Mouse (Mus musculus) thymus, postnatal 36 days (tissue): ENCODE results near the gene Lrrc66.
"Not testable (repeated sequence)": the region's sequence is repeated elsewhere in the genome, so short reads cannot be mapped to it uniquely, and the experiment has no call there.

Experiments
- DNase-seq, 2 experiments: peaks; one replicate each; pipeline ENCODE4 v3.0.0; 2022; ENCODE audit warnings: mixed read lengths in 2 of 2

The Lrrc66 gene

DNA sequence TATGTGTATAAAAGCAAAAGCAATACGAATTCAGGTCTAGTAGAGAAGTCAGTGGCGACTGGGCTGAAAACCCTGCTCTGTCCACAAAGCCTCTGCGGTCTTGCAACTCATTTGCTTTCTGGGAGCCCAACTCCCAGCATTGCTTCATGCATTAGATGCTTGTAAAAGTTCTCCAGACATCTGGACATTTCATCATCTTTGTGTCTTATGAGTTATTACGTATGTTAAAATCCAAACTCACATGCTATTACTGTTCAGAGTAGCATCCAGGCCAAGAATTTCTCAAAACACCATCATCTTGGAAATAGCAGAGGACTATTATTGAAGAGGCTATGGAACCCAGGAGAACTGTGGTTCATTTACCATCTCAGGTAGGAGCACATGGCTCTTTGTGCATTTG, 21.3 kb downstream of the Lrrc66 start:
- DNase-seq: no peak

DNA sequence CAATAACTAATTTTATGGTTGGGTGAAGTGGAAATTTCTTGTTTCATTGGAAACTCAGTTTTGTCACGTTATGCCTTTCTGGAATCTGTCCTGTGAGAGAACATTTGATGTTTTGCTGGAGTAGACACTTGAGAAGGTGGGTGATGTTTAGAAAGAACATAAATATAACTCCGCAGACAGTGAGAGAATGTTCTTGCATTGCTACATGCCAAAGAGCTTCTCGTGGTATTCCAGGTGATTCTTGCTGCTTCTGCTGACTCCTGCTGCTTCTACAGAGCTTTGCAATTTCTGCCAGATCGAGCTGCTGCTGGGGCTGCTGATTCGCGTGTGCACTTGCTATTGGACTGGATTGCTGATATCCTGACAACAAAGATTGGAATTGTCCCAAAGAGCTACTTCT, 27.4 kb downstream of the Lrrc66 start:
- DNase-seq: no peak

DNA sequence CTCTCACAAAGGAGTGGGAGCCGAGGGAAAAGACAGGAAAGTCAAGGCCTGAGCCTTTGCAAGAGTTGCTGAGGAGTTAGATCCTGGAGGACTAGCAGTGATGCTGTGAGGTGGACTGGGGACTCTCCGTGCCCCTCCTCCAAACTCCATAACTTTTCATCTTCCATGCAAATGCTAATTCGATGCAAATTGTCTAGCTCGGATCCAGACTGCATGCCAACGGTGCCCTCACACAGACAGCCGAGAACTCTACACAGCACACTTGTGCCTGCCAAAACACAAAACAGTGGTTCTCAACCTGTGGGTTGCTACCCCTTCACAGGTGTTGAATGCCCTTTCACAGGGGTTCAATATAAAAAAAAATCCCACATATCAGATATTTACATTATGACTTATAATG, 27.8 kb downstream of the Lrrc66 start:
- no peak for DNase-seq

DNA sequence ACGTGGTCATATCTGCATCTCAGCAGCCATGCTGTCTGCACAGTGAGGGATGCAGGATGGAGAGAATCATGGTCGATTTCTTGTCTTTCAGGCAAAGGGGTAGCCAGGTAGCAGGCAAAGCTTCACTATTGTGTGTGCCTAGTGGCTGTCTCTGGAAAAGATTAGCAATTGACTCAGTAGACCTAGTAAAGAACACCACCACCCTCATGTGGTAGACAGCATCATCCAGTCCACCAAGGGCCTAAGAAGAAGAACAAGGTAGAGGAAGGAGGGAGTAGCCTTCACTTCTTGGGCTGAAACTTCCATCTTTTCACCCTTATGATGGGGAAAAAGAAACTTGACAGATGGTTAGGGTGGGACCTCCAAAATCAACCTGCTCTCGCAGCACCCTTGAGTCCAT, 29.5 kb downstream of the Lrrc66 start:
- no peak for DNase-seq

DNA sequence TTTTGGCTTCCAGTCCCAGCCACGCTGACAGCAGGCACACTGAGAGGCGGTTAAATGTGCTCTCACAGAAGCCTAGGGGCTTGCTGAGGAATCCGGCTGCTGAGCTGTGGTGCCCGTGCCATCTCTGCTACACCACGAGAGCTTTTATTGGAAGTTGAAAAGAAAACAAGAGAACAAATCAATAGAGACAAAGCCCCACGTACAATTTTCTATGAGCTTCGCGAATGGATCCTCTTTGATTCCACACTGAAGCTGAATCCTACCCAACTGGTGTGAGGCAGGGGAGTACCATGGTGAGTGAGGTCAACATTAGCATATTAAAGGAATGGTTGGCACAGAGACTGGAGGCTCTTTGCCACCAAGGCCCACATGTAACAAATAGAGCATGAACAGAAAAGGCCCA, 31.0 kb downstream of the Lrrc66 start:
- DNase-seq: no peak

DNA sequence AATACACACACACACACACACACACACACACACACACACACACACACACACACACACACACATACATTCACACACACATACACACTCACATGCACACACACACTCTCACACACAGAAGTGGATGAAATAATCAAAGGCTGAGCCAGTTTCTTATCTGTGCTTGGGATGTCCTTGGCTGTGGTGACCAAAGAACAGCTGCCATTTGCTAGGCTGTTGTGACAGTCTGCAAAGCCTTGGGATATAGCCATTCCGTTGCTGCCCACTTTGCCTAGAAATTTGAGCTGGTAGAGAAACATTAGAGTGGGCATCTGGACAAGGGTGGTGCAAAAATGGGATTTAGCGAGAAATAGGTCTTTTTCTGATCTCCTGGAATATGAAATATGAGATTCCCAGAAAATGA, 32.3 kb downstream of the Lrrc66 start:
- DNase-seq: no peak

DNA sequence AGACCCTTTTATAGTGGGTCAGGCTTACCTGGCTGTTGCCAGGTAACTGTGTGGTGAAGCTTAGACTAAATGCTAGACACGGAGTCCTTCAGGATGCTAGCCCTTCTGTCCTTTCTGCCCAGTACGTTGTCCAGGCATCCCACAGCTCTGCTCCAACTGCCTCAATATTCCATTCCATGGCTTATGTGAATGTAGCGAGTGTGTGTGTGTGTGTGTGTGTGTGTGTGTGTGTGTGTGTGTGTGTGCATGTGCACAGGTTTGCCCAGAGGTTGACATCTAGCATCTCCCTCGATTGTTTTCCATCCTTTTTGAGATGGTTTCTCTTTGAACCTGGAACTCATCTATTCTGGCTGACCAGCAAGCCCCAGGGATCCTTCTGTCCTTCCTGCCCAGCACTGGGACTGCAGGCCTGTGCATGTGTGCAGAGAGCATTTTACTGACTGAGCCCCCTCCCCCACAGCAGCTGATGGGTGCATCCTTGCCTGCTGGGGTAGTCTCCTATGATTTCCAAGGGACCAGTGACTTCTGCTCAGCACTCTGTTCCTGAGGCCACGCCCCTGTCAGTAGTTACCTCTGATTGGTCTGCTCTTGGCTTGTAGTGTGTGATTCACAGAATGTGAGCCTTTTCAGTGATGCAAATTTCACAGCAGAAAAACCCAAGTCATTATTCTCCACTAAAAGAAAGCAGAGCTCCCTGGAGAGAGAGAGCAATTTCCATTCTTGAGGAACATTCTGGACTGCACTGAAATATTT, 33.2 kb downstream of the Lrrc66 start:
- no peak for DNase-seq

DNA sequence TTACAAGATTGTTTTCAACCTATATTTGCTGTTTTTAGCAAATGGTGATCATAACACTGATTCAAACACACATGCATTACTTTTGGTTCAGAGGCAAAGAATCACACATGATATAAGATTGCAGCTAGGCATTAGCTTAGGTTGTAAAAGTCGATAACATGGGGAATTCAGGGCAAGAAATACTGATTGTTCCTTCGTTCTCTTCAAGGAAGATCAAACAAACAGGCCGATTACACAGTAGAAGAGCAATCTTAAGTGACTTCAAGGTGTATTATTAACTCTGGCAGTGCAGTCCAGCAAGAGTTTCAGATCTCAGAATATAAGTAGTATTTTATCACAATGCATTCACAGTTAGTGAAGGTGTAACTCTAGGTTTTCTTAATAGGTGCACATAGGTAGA, 45.2 kb downstream of the Lrrc66 start:
- DNase-seq: no peak

DNA sequence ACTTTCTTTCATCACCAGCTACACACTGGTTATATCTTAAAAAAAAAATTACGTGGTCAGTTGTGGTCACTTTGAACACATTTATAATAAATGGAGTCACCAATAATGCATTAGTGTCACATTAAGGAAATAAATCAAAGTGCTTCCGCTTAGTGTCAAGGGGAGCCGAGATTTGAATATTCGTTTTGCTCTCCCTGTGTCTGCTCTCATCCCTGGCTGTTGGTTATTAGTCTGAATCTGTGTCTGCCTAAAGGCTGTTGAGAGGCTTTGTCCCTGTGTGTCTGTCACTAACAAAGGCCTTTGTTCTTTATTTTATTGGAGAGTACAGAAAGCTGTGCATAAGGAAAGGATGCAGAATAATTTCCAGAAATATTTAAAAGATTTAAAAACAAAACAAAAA, 45.7 kb downstream of the Lrrc66 start:
- no peak for DNase-seq

DNA sequence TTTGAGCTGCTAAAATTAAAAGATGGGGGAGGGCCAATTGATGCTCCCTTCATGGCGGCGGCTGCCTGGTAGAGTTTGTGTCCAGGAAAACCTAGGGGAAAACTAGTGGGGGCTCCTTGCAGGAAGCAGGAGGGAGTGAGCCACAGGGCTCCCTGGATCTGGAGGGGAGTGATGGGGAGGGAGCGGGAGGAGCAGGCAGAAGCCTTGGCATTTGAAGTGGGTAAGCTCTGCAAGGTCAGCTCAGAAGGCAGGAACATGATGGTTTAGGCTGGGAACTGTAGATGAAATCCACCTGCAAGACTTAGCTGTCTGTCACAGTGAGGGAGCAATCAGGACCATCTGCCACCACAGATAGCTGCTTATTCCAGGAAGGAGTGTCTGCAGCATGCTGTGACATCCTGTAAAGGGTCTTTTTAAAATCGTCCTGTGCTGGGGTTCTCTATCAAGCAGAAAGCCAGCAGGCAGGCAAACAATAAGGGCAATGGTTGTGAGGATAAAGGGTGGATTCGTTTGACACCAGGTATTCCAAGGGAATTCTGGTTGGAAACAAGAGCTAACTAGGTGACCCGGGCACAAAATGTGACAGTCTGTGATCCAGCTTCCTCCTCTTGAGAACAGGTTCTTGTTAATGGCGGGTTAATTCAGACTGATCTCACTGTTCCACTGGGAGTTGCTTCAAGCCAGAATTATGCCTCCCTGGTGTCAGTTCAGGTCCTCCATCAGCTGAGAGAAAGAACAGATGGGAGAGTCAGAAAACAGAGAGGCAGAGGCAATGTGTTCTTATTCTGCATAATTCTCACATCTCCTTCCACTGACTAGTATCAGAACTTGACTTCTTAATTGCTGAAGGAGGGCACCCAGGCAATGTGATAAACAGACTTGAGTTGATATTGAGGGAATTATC, 46.9 kb downstream of the Lrrc66 start:
- DNase-seq: no peak

DNA sequence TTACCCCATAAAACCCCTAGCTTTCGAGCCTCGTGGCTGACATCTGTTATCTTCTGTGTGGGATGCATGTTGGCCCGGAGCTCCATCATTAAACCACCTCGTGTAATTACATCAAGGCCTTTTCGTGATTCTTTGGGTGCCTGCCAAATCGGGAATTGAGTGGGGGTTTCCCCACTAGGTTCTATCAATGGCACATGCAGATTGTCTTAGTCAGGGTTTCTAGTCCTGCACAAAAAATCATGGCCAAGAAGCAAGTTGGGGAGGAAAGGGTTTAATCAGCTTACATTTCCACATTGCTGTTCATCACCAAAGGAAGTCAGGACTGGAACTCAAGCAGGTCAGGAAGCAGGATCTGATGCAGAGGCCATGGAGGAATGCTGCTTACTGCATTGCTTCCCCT, 48.3 kb downstream of the Lrrc66 start:
- not testable (repeated sequence) for DNase-seq

DNA sequence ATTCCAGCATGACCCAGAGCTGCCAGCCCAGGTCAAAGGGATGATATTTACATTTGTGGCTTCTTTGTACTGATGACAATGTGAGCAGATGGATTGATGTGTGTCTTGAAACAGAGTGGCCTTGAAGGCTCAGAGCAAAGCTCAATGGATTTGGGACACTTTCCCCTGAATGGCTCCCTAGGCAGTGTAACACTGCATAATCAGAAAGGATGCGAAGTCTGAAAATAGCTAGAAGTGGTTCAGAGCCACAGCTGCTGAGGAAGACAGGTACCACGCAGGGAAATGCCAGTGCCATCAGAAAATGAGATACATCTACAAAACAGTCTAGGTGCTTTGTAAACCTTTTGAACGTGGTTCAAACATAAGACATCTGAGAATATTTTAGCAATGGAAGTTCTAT, 54.2 kb downstream of the Lrrc66 start:
- DNase-seq: no peak

DNA sequence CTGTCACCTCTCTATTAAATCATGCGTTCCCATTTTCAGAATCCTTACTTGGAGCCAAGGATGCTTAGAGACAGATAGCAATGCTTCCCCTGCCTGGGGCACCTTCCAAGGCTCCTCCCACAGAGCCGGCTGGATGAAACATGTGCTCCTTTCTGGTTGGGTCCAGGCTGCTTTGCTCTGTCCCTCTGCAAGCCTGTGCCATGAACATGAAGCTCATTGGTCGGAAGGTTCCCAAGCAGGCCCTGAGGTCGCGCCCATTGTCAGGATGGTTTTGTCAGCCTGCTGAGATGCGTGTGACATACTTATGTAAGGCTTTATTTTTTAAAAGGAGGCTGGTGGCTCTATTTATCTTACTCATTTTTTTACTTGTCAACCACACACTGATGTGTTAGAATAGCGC, 55.6 kb downstream of the Lrrc66 start:
- no peak for DNase-seq

DNA sequence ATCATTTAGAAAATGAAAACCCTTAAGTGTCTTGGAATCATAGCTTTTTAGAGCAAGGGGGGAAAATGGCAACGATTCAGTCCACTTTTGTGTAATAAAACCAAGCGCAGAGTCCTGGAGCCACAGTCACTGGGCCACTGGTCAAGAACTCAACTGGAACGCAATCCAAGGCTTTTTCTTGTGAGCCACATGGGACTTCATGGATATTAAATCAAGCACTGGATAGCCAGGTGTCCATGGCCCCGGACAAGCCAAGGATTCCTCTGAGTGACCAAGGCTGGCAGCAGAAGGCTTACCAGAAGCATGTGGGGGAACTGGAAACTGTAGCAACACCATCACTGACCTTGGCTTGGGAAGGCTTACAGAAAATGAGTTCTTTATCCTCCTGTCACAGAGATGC, 57.7 kb downstream of the Lrrc66 start:
- DNase-seq: no peak

DNA sequence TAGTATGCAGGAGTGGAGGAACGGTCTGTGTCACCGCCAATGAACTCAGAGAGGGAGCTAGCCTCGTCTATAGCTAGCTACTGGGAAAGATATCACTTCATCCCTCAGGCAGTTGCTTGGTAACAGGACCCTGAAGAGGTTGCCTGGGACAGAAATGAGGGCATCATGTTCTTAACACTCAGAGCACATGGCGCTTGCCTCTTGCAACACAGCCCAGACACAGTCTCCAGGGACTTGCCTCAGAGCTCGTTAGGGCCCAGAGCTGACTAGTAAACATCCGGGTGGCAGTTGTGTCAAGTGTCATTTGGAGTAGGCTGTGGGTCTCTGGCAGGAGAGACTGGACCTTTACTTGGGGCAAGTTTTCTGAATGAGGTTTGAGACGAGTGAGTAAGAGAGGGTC, 58.5 kb downstream of the Lrrc66 start:
- no peak for DNase-seq

DNA sequence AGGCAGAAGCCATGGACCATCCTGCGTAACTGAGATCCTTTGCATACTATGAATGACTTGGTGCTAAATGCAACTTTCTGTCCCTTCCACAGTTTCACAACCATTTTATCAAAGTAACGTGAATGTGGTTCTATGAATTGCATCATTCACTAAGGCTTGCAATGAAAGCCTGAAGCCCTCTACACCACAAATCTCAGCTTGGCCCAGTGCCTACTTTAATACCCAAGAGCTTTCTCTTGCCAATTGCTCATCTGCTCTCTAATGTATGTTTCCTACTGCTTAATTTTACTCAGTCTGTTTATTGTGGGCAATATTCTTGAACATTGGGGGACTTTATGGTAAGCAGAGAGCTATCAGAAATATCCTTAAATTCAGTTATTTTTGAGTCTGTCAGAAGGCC, 59.5 kb downstream of the Lrrc66 start:
- DNase-seq: no peak

DNA sequence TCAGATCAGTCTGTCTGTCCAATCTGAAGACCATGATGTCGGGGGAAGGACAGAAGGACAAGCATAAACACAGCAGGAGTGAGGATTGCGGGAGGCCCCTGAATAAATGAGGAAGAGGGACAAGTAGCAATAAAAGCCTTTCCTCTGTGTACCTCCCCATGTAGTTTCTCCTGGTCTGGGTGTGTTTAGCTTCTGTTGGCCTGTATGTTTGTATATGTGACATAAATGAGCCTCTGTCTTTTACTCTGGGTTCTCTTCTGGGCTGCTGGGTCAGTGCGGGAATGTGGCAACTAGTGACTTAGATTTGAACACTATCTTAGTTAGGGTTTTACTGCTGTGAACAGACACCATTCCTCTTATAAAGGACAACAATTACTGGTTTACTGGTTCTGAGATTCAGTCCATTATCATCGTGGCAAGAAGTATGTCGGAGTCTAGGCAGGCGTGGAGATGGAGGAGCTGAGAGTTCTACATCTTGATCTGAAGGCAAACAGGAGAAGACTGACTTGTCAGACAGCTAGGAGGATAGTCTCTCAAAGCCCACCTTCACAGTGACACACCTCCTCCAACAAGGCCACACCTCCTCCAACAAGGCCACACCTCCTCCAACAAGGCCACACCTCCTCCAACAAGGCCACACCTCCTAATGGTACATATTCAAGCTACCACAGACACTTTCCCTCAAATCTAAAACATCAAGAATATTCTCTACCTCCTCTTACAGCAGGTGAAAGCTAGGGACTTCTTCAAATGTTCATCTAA, 60.8 kb downstream of the Lrrc66 start:
- no peak for DNase-seq

DNA sequence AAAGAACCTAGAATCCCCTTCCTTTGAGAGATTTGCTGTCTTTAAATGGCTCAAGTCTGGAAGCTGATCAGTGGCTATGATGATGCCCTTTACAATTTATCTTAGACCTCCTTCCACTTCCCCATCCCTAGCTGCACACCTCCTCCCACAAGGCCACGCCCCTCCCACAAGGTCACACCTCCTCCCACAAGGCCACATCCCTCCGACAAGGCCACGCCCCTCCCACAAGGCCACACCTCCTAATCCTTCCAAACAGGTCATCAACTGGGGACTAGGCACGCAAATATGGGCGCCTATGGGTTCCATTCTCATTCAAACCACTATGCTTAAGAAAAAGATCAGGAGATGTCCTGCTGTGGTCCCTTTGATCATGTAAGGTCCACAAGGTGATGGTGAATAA, 63.1 kb downstream of the Lrrc66 start:
- peak in 1 of 2 experiments; percentile 14 for DNase-seq

DNA sequence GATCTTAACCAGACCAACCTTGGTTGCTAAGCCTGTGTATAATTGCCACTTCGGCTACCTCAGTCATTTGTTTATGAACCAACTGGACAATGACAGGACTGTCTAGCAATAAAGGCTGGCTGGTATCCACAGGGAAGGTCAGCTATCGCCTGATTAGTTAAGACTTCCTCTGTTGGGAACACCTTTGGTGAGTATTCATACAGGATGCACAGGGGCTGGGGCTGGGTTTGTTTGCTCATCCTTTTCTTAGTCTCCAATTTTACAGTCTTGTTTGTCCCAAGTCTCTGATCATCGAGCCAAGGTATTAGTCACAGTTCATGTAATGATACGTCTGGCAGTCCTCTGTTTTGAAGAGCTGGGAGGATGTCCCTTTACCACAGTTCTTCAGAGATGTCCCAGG, 65.4 kb downstream of the Lrrc66 start:
- DNase-seq: no peak

DNA sequence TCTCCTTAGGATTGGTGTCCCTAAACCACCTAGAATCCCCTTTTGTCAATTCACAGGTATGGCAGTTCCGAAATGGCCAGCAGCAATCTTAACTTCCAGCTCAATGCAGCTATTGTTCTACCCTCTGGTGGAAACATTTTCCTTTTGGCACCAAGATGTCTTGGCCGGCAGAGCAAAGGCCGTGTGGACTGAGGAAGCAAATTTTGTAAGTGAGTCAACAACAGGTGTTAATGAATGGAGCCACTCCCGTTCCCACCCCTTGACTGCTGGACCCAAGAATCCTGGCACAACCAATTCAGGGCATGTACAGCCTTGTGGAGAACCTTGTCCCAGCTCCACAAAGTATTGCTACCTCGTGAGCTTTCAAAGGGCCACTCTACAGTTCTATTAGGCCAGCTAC, 66.2 kb downstream of the Lrrc66 start:
- no peak for DNase-seq

DNA sequence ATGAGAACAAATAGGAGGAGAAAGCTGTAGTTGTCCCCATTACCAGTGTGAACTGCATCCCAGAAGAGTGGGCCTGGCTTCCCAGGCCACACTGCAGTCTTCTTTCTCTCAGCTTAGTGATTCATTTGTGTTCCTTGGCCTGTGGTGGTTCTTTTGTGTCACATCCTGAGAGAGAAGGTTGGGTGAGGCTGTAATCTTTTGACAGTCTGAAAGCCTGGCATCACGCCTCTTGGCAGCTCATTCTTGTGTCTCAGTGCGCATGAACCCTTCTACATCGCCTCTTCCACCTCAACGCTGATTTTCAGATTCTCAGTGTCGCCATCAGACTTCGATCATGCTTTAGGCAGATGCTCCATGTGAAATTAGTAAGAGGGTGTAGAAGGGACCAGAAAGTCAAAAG, 68.3 kb downstream of the Lrrc66 start:
- DNase-seq: no peak

DNA sequence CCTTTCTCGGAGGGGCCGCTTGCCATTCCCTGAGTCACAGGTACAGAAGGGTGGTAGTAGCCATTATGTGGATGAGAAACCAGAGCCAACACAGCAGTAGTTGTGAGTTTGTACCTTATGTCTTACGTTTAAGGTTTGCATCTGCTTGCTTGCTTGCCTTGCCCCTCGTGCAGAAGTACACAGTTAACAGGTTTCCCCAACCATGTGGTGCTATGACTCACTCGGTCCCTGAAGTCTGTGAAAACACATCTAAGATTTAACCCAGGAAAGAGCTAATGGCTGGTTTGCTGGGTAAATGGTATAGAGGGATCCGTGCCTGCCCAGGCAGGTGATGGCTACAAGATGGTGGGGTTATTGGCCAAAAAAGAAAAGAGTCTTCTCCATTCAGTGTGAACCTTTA, 73.6 kb downstream of the Lrrc66 start:
- DNase-seq: no peak

DNA sequence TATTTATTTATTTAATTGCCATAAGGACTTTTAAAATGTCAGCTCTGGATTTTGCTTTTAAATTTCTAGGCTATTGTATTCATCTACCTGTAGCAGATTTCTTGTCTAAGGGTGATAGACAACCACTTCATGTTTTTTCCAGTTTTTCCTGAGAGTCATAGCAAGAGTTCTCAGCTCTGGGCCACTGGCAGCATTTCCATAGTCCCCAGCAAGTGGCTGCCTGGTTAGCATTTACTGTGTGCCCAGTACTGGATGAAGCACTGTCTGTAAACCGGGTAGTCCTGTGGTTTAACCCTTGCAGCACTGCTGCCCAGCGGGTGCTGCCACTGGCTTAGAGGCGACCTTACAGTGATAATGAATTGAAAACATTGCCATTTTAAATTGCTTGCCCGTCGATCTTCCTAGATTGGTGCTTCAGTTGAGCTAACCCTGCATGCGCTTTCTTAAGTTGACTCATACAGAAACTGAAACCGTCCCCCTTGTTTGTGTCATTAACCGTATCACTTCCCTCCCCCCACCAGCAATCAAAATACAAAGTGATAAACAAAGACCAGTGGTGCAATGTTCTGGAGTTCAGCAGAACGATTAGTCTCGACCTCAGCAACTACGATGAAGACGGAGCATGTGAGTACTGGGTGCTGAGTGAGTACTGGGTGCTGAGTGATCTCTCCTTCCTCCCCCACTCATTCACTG, 75.4 kb downstream of the Lrrc66 start:
- no peak for DNase-seq
